Comparison of ENCODE assay signal across 8 mouse cellular contexts in genomic region chr2:75658727-75659628, GRCm38 (mm10). TPM values are rescaled to one million over a fixed set of nuclear protein-coding genes. Genes with fewer than 3 reads are reported as not detected.
DNase-seq lines count a peak whose midpoint lies in the region; ATAC-seq and TF ChIP-seq lines count a peak whose summit lies in the region.

Gene Hnrnpa3 (plus strand): TSS chr2:75659261.

- H3K27ac ChIP-seq in forebrain, embryonic 16.5 days (ENCODE audit: low read length) = peak within 1 kb of the TSS; percentile 99
- H3K27ac ChIP-seq in lung, embryonic 15.5 days = peak within 1 kb of the TSS; percentile 97

- no peaks in the 10 kb centered on the region for H3K9me3 ChIP-seq in G1E (replicated peaks)
- no peaks in the 10 kb centered on the region for H3K9me3 ChIP-seq in forebrain, embryonic 16.5 days (ENCODE audit: control insufficient read depth, low read length)
- no peaks in the 10 kb centered on the region for H3K9me3 ChIP-seq in lung, embryonic 15.5 days

- H3K4me1 ChIP-seq in G1E (ENCODE audit: insufficient read depth, low read depth, low read length) = peaks cover 26% of the 10 kb centered on the region
- H3K4me1 ChIP-seq in forebrain, embryonic 16.5 days (replicated peaks; ENCODE audit: control insufficient read depth, insufficient read depth, low read length) = peaks cover 21% of the 10 kb centered on the region
- H3K4me1 ChIP-seq in lung, embryonic 15.5 days = peaks cover 16% of the 10 kb centered on the region

- H3K4me3 ChIP-seq in G1E (ENCODE audit: low read depth, low read length) = peak within 1 kb of the TSS; percentile 89
- H3K4me3 ChIP-seq in forebrain, embryonic 16.5 days (replicated peaks; ENCODE audit: low read length) = peak within 1 kb of the TSS; percentile 95
- H3K4me3 ChIP-seq in lung, embryonic 15.5 days = peak within 1 kb of the TSS; percentile 66

- H3K4me2 ChIP-seq in forebrain, embryonic 16.5 days (ENCODE audit: low read length) = peak within 1 kb of the TSS; percentile 85
- peak within 1 kb of the TSS; percentile 72 for H3K4me2 ChIP-seq in lung, embryonic 15.5 days

- 0% methylated on average over 72 of the region's 102 CpGs for WGBS in forebrain, embryonic 16.5 days
- WGBS in lung, embryonic 15.5 days = under 1% methylated on average over 97 of the region's 102 CpGs

- H3K36me3 ChIP-seq in G1E (replicated peaks) = peaks cover 27% of the 10 kb centered on the region
- peaks cover 16% of the 10 kb centered on the region for H3K36me3 ChIP-seq in forebrain, embryonic 16.5 days (ENCODE audit: control insufficient read depth, insufficient read depth)
- peaks cover 17% of the 10 kb centered on the region for H3K36me3 ChIP-seq in lung, embryonic 15.5 days

- ATAC-seq in G1E (ENCODE audit: extremely low read depth, insufficient number of reproducible peaks, low FRiP score, poor library complexity, severe bottlenecking) = peak; percentile 86
- peak; percentile 96 for ATAC-seq in forebrain, embryonic 16.5 days
- ATAC-seq in lung, embryonic 15.5 days (ENCODE audit: borderline replicate concordance, extremely low read depth, low FRiP score, low TSS enrichment) = peak; percentile 96

- H3K9ac ChIP-seq in forebrain, embryonic 16.5 days (replicated peaks; ENCODE audit: low read depth, low read length) = peak within 1 kb of the TSS; percentile 97
- H3K9ac ChIP-seq in lung, embryonic 15.5 days = peak within 1 kb of the TSS; percentile 97

- TF ChIP-seq CTCF in G1E (IDR thresholded peaks at IDR 0.05; ENCODE audit: low read depth, low read length) = no peak

- H3K27me3 ChIP-seq in G1E (ENCODE audit: insufficient read depth, low read length) = no peaks in the 10 kb centered on the region
- no peaks in the 10 kb centered on the region for H3K27me3 ChIP-seq in forebrain, embryonic 16.5 days (replicated peaks; ENCODE audit: control insufficient read depth, insufficient read depth, low read length)
- H3K27me3 ChIP-seq in lung, embryonic 15.5 days = no peaks in the 10 kb centered on the region

- intact Hi-C loops in heart, postnatal 36 days (cut with DNase I) = loop anchor here (1.0 to 2.0 kb wide), 3 partner anchors 44 to 122 kb away; partner anchors contain the start of gene Nfe2l2

- peak; percentile 94 for DNase-seq in G1E (ENCODE audit: low spot score)
- DNase-seq in cerebellum, adult 18-20 months = peak; percentile 98 to 99
- DNase-seq in heart, postnatal 36 days = peak; percentile 96 to 97
- peak; percentile 98 to 99 for DNase-seq in layer of hippocampus, adult 8-10 months (ENCODE audit: low spot score in 2 of 2)
- DNase-seq in ovary, adult 18-20 months (ENCODE audit: low spot score) = peak; percentile 99
- DNase-seq in thymus, postnatal 0 days (ENCODE audit: low spot score) = peak; percentile 100

RNA-seq across cellular contexts. Expression of gene Hnrnpa3, which starts in this region (rescaled TPM):
- total RNA-seq in G1E (2014; fragmentation: Nextera tagmentation) (576 and 627 TPM in 2 replicates), G1E (2017) (136 and 215 TPM in 2 replicates)
- 283 and 509 TPM in 2 replicates for polyA plus RNA-seq in G1E (2012)
- polyA plus RNA-seq in forebrain, embryonic 16.5 days (2015; fragmentation: Nextera tagmentation; extraction: Ambion mirVana) = 266 TPM in 2 replicates
- total RNA-seq in heart, postnatal 36 days (2021) = 100 to 1,000 TPM; 137 to 165 TPM
- 100 to 1,000 TPM; 271 to 283 (median 276) TPM for total RNA-seq in layer of hippocampus, adult 8-10 months (2022)
- 378 and 410 TPM in 2 replicates for polyA plus RNA-seq in lung, embryonic 15.5 days (2015; fragmentation: Nextera tagmentation; extraction: Ambion mirVana)
- 292 and 303 TPM in 2 replicates for polyA plus RNA-seq in thymus, postnatal 0 days (2015; fragmentation: Nextera tagmentation; extraction: Ambion mirVana)

Comparison
In these comparisons a context has a peak if more than half of its experiments do, and no peak if none do; other contexts are left out.
1. Peak in every context shown above with its lines: DNase-seq, ATAC-seq, H3K4me3 ChIP-seq and H3K27ac ChIP-seq.